Mouse (Mus musculus) liver, embryonic 14.5 days (tissue): ENCODE measurements around the gene Akr1c6.

ENCODE experiments used
- CTCF ChIP-seq: IDR thresholded peaks from 2 replicates; pipeline ENCODE4 v1.5.1; 2016; ENCODE audit warnings: antibody characterized with exemption, low read depth, control low read depth
- EP300 ChIP-seq: IDR thresholded peaks from 2 replicates; pipeline ENCODE4 v1.6.1; 2016; ENCODE audit warnings: antibody characterized with exemption, low read depth

DNA sequence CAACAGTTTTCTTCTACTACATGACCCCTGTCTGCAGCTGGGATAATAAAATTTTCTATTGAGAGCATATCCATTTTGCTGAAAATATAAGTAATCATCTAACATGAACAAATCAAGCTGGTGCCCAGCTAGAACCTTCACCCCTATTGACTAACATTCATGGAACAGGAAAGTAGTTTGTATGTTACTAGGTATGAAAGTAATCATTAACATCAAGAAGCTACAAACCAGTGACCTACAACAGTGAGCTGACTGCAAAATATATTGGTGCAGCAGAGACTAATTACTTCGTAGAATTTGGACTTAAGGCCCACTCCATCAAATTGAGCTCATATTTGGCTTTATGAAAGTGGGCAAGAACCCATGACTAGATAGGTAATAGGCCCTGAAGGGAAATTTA is 27.3 kb upstream of the Akr1c6 start:
- TF ChIP-seq CTCF = no peak
- no peak for TF ChIP-seq EP300
